Mouse (Mus musculus): ENCODE measurements around the gene Actbl2. TPM values are rescaled to one million over a fixed set of nuclear protein-coding genes. Genes with fewer than 3 reads are reported as not detected.
A peak's percentile ranks its signal among the peaks of the same experiment; 100 is the strongest.

Actbl2 gene
- polyA plus RNA-seq, 1 experiment from 2014 or later, result not detected

- 83% methylated on average over 3 of the region's 3 CpGs for WGBS
- Histone ChIP-seq H3K4me1 (replicated peaks; ENCODE audit: control insufficient read depth, insufficient read depth, low read length) (peaks cover 7% of the 10 kb centered on the region), H3K4me2 (ENCODE audit: low read length) (no peak overlapping the region), H3K36me3 (ENCODE audit: control insufficient read depth, insufficient read depth, low read length) (no peaks in the 10 kb centered on the region), H3K27ac (ENCODE audit: low read depth) (no peak overlapping the region), H3K27me3 (replicated peaks; ENCODE audit: control insufficient read depth, insufficient read depth, low read length) (no peaks in the 10 kb centered on the region), H3K9me3 (ENCODE audit: control insufficient read depth, low read length) (no peaks in the 10 kb centered on the region), H3K9ac (ENCODE audit: low read length) (no peak overlapping the region), H3K4me3 (ENCODE audit: low read depth, low read length) (no peak overlapping the region)
- no peak for DNase-seq (ENCODE audit: low spot score)
- no peak for ATAC-seq (replicated peaks; ENCODE audit: low FRiP score, low TSS enrichment, low read depth)
Observed at GRCm38 (mm10) chr13:111263758-111264157, 8.9 kb downstream of the Actbl2 start.

DNA sequence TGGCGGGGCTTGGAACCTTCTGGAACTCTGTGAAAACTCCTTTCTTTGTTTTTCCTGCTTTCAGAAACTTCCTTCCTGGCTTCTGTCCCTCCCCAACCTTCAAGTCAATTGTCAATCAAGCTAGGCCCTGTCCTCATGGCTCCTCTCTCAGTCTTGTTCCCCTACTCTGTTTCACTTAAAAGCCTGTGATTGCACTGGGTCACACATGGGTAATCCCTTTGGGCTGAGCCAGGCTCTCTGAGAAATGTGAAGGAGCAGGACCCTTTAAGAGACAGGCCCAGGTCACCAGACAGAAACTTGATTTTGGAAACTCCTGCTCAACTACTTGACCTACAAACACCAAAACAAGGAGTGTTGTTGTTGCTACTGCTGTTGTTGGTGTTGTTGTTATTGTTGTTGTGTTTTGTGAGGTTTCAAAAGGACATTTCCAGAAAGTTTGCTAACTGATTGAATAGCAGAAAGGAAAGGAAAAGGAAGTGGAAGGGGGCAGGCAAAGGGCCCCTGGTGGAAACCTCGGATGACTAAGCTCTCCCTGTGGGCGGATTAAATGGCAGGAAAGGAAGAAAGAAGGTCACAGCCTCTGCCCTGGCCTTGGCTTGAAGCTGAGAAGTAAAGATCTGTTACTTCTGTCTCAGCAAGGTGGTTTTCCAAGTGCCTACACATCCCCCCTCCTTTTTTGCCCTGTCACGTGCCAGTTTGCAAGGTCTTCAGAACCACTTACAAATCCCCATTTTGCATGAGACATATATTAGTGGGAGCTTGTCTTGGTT, 10.6 kb downstream of the Actbl2 start:
- ATAC-seq (replicated peaks; ENCODE audit: low FRiP score, low TSS enrichment, low read depth), result no peak
- H3K4me3 ChIP-seq (ENCODE audit: low read depth, low read length), result no peak overlapping the region
- H3K4me2 ChIP-seq (ENCODE audit: low read length), result no peak overlapping the region
- WGBS, result 68% methylated on average over 4 of the region's 4 CpGs
- DNase-seq (ENCODE audit: low spot score), result no peak
- H3K27me3 ChIP-seq (replicated peaks; ENCODE audit: control insufficient read depth, insufficient read depth, low read length), result no peaks in the 10 kb centered on the region
- H3K9ac ChIP-seq (ENCODE audit: low read length), result no peak overlapping the region
- no peaks in the 10 kb centered on the region for H3K9me3 ChIP-seq (ENCODE audit: control insufficient read depth, low read length)
- H3K27ac ChIP-seq (ENCODE audit: low read depth), result no peak overlapping the region
- peaks cover 12% of the 10 kb centered on the region for H3K4me1 ChIP-seq (replicated peaks; ENCODE audit: control insufficient read depth, insufficient read depth, low read length)
- no peaks in the 10 kb centered on the region for H3K36me3 ChIP-seq (ENCODE audit: control insufficient read depth, insufficient read depth, low read length)

- DNase-seq (ENCODE audit: low spot score) (no peak), ATAC-seq (replicated peaks; ENCODE audit: low FRiP score, low TSS enrichment, low read depth) (no peak)
- Histone ChIP-seq H3K4me1 (replicated peaks; ENCODE audit: control insufficient read depth, insufficient read depth, low read length) (peaks cover 12% of the 10 kb centered on the region), H3K27me3 (replicated peaks; ENCODE audit: control insufficient read depth, insufficient read depth, low read length) (no peaks in the 10 kb centered on the region), H3K4me2 (ENCODE audit: low read length) (no peak overlapping the region), H3K9me3 (ENCODE audit: control insufficient read depth, low read length) (no peaks in the 10 kb centered on the region), H3K27ac (ENCODE audit: low read depth) (no peak overlapping the region), H3K36me3 (ENCODE audit: control insufficient read depth, insufficient read depth, low read length) (no peaks in the 10 kb centered on the region), H3K4me3 (ENCODE audit: low read depth, low read length) (no peak overlapping the region), H3K9ac (ENCODE audit: low read length) (no peak overlapping the region)
- 58% methylated on average over 5 of the region's 5 CpGs for WGBS
Observed at GRCm38 (mm10) chr13:111266855-111267254, 12.0 kb downstream of the Actbl2 start.

- peaks cover 12% of the 10 kb centered on the region for H3K4me1 ChIP-seq (replicated peaks; ENCODE audit: control insufficient read depth, insufficient read depth, low read length)
- WGBS, result 84% methylated on average over 5 of the region's 5 CpGs
- no peak overlapping the region for H3K4me3 ChIP-seq (ENCODE audit: low read depth, low read length)
- no peaks in the 10 kb centered on the region for H3K9me3 ChIP-seq (ENCODE audit: control insufficient read depth, low read length)
- no peak overlapping the region for H3K4me2 ChIP-seq (ENCODE audit: low read length)
- H3K27me3 ChIP-seq (replicated peaks; ENCODE audit: control insufficient read depth, insufficient read depth, low read length), result no peaks in the 10 kb centered on the region
- DNase-seq (ENCODE audit: low spot score), result no peak
- no peak overlapping the region for H3K27ac ChIP-seq (ENCODE audit: low read depth)
- H3K9ac ChIP-seq (ENCODE audit: low read length), result no peak overlapping the region
- H3K36me3 ChIP-seq (ENCODE audit: control insufficient read depth, insufficient read depth, low read length), result no peaks in the 10 kb centered on the region
- no peak for ATAC-seq (replicated peaks; ENCODE audit: low FRiP score, low TSS enrichment, low read depth)
Observed at GRCm38 (mm10) chr13:111268992-111269391, 14.2 kb downstream of the Actbl2 start.

DNA sequence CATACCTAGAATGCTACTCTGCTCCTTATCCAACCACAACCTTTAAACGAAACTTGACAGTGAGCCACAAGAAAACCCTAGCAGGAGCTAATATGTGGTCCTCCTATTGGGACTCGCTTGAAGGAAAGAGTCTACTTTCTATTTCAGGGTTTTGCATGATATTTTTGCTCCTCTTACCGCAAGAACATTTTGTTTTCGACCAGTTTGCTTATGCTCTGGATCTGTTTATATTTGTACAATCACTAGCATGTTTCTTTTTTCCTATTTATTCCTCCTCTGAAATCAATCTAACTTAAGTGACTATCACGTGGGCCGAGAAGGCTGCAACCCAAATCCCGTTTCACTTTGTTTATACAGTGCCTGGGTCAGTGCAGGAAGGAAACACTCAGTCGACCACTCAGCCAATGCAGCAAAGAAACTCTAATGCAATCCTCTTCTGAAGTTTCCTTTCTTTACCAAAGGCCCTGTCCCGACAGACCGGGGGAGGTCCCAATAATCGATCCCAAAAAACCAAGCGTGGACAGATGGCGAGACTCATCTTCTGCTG, 15.0 kb downstream of the Actbl2 start:
- H3K4me1 ChIP-seq (replicated peaks; ENCODE audit: control insufficient read depth, insufficient read depth, low read length), result peaks cover 12% of the 10 kb centered on the region
- no peaks in the 10 kb centered on the region for H3K36me3 ChIP-seq (ENCODE audit: control insufficient read depth, insufficient read depth, low read length)
- H3K9me3 ChIP-seq (ENCODE audit: control insufficient read depth, low read length), result no peaks in the 10 kb centered on the region
- no peak for ATAC-seq (replicated peaks; ENCODE audit: low FRiP score, low TSS enrichment, low read depth)
- H3K4me3 ChIP-seq (ENCODE audit: low read depth, low read length), result no peak overlapping the region
- WGBS, result 55% methylated on average over 13 of the region's 13 CpGs
- H3K27ac ChIP-seq (ENCODE audit: low read depth), result peak overlapping the region; percentile 54; the same call in 1 of the 2 replicates
- no peak overlapping the region for H3K4me2 ChIP-seq (ENCODE audit: low read length)
- no peak overlapping the region for H3K9ac ChIP-seq (ENCODE audit: low read length)
- H3K27me3 ChIP-seq (replicated peaks; ENCODE audit: control insufficient read depth, insufficient read depth, low read length), result no peaks in the 10 kb centered on the region
- no peak for DNase-seq (ENCODE audit: low spot score)

GRCm38 (mm10) chr13:111271868-111272267, 17.1 kb downstream of the Actbl2 start:
- Histone ChIP-seq H3K4me3 (ENCODE audit: low read depth, low read length) (no peak overlapping the region), H3K4me1 (replicated peaks; ENCODE audit: control insufficient read depth, insufficient read depth, low read length) (peaks cover 5% of the 10 kb centered on the region; the same call in 1 of the 2 replicates), H3K36me3 (ENCODE audit: control insufficient read depth, insufficient read depth, low read length) (no peaks in the 10 kb centered on the region), H3K9ac (ENCODE audit: low read length) (no peak overlapping the region), H3K9me3 (ENCODE audit: control insufficient read depth, low read length) (no peaks in the 10 kb centered on the region), H3K27me3 (replicated peaks; ENCODE audit: control insufficient read depth, insufficient read depth, low read length) (no peaks in the 10 kb centered on the region), H3K4me2 (ENCODE audit: low read length) (no peak overlapping the region), H3K27ac (ENCODE audit: low read depth) (no peak overlapping the region)
- DNase-seq (ENCODE audit: low spot score), result no peak
- ATAC-seq (replicated peaks; ENCODE audit: low FRiP score, low TSS enrichment, low read depth), result no peak
- WGBS, result 76% methylated on average over 8 of the region's 8 CpGs

GRCm38 (mm10) chr13:111286461-111287385, 31.9 kb downstream of the Actbl2 start:
- H3K27me3 ChIP-seq (replicated peaks; ENCODE audit: control insufficient read depth, insufficient read depth, low read length), result no peaks in the 10 kb centered on the region
- no peak for ATAC-seq (replicated peaks; ENCODE audit: low FRiP score, low TSS enrichment, low read depth)
- WGBS, result 86% methylated on average over 10 of the region's 10 CpGs
- peaks cover 5% of the 10 kb centered on the region for H3K4me1 ChIP-seq (replicated peaks; ENCODE audit: control insufficient read depth, insufficient read depth, low read length)
- H3K27ac ChIP-seq (ENCODE audit: low read depth), result no peak overlapping the region
- peaks cover 13% of the 10 kb centered on the region; the same call in 1 of the 2 replicates for H3K9me3 ChIP-seq (ENCODE audit: control insufficient read depth, low read length)
- no peak overlapping the region for H3K4me3 ChIP-seq (ENCODE audit: low read depth, low read length)
- H3K9ac ChIP-seq (ENCODE audit: low read length), result no peak overlapping the region
- no peak overlapping the region for H3K4me2 ChIP-seq (ENCODE audit: low read length)
- H3K36me3 ChIP-seq (ENCODE audit: control insufficient read depth, insufficient read depth, low read length), result no peaks in the 10 kb centered on the region
- DNase-seq (ENCODE audit: low spot score), result no peak

DNA sequence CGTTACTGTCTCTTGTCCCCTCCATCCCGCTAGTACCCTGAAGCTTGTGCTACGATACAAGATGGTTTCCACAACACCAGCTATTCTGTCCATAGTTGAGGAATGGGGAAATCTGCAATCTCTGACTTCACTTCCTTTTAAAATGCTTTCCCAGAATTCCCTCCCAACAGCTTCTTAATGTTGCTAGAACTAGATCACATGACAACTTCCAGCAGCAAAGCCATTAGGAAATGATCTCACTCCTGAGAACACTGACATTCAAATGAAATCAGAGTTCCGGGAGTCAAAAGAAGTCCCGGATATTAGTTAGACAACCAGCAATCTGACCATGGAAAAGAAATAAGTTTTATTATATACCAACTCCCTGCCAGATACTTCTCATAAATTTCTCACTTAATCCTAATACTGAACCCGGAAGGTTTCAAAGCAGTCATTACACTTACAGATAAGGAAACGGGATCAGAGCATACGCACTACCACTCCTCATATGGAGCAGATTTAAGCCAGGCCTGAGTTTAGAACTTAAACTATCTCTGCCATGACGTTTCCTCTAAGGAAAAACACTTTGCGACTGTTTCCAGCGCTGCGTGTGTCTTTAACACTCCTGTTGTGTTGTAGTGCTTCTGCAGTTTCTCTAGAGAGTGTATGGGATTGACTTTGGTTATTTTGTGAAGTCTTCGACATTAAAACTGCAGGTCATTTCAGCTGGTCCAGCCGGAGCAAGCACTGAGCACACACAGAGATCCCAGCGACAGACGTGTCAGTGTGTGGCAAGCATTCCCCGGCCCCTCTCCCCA, 36.5 kb downstream of the Actbl2 start:
- peak overlapping the region; percentile 76 for H3K27ac ChIP-seq (ENCODE audit: low read depth)
- WGBS, result 29% methylated on average over 17 of the region's 17 CpGs
- H3K9ac ChIP-seq (ENCODE audit: low read length), result no peak overlapping the region
- DNase-seq (ENCODE audit: low spot score), result no peak
- H3K27me3 ChIP-seq (replicated peaks; ENCODE audit: control insufficient read depth, insufficient read depth, low read length), result no peaks in the 10 kb centered on the region
- peaks cover 12% of the 10 kb centered on the region for H3K4me1 ChIP-seq (replicated peaks; ENCODE audit: control insufficient read depth, insufficient read depth, low read length)
- no peak overlapping the region for H3K4me3 ChIP-seq (ENCODE audit: low read depth, low read length)
- ATAC-seq (replicated peaks; ENCODE audit: low FRiP score, low TSS enrichment, low read depth), result no peak
- peak overlapping the region; percentile 23; the same call in 1 of the 2 replicates for H3K4me2 ChIP-seq (ENCODE audit: low read length)
- 0 out of 2 replicates have a peak, but pooled peaks cover 4% of the 10 kb centered on the region for H3K9me3 ChIP-seq (ENCODE audit: control insufficient read depth, low read length)
- H3K36me3 ChIP-seq (ENCODE audit: control insufficient read depth, insufficient read depth, low read length), result no peaks in the 10 kb centered on the region

Data from intestine, embryonic 14.5 days (tissue).